Mouse (Mus musculus) midbrain, postnatal 0 days (tissue): Measurements from ENCODE around the gene Gm10647. TPM values are rescaled to one million over a fixed set of nuclear protein-coding genes. Genes with fewer than 3 reads are reported as not detected.
"Not testable (repeated sequence)": the region's sequence is repeated elsewhere in the genome, so short reads cannot be mapped to it uniquely, and the experiment has no call there.

Source experiments
- ATAC-seq: fragments of 200-750 bp; cut with Nextera tagmentation; 2 replicates; pipeline ENCODE4 v1.8.0; 2017; ENCODE audit warnings: moderate number of reproducible peaks, mild to moderate bottlenecking, moderate TSS enrichment, moderate library complexity; ENCODE audit not compliant: low FRiP score
- DNase-seq: peaks from one replicate; pipeline ENCODE4 v3.0.0-alpha.2; 2015; ENCODE audit warnings: low spot score
- H3K27ac ChIP-seq: fragments of 300-500 bp; sonication (generic); 2 replicates; pipeline ENCODE4 v1.5.1; 2014; ENCODE audit warnings: low read depth, mild to moderate bottlenecking, low read length, mixed read lengths
- H3K27me3 ChIP-seq: fragments of 300-500 bp; sonication (generic); 2 replicates; pipeline ENCODE4 v1.6.1; 2014; ENCODE audit warnings: low read length, control low read depth, mixed read lengths; ENCODE audit not compliant: insufficient read depth
- H3K36me3 ChIP-seq: fragments of 300-500 bp; sonication (generic); 2 replicates; pipeline ENCODE4 v1.6.1; 2014; ENCODE audit warnings: low read length, control low read depth, mixed read lengths; ENCODE audit not compliant: insufficient read depth
- H3K4me1 ChIP-seq: fragments of 300-500 bp; sonication (generic); 2 replicates; pipeline ENCODE4 v1.6.1; 2014; ENCODE audit warnings: mild to moderate bottlenecking, control low read depth, antibody characterized with exemption, low read length, mixed read lengths; ENCODE audit not compliant: insufficient read depth
- H3K4me2 ChIP-seq: fragments of 300-500 bp; sonication (generic); 2 replicates; pipeline ENCODE4 v1.6.1; 2014; ENCODE audit warnings: low read depth, mild to moderate bottlenecking, low read length, mixed read lengths; ENCODE audit not compliant: poor library complexity, severe bottlenecking
- H3K4me3 ChIP-seq: fragments of 300-500 bp; sonication (generic); 2 replicates; pipeline ENCODE4 v1.5.1; 2014; ENCODE audit warnings: low read depth, mild to moderate bottlenecking, low read length, moderate library complexity
- H3K9ac ChIP-seq: fragments of 300-500 bp; sonication (generic); replicated peaks from 2 replicates; pipeline ENCODE4 v1.6.1; 2014; ENCODE audit warnings: mild to moderate bottlenecking, low read length, moderate library complexity, mixed read lengths; ENCODE audit not compliant: poor library complexity, severe bottlenecking
- H3K9me3 ChIP-seq: fragments of 300-500 bp; sonication (generic); 2 replicates; pipeline ENCODE4 v1.6.1; 2016; ENCODE audit warnings: low read length, control low read depth
- CTCF ChIP-seq: IDR thresholded peaks from 2 replicates; pipeline ENCODE4 v1.5.1; 2016; ENCODE audit warnings: antibody characterized with exemption, mild to moderate bottlenecking
- WGBS: fragments of 180-500 bp; shearing (Covaris S2); extraction: QIAGEN DNeasy Blood & Tissue Kit; methylation state at CpG from one replicate; pipeline ENCODE4 v1.1.7; 2014; 5-methylcytosine and 5-hydroxymethylcytosine counted together
- polyA plus RNA-seq: library from polyadenylated mRNA; unstranded; fragments of >200 nt; fragmentation: Nextera tagmentation; extraction: Ambion mirVana; gene quantifications from 2 replicates; pipeline ENCODE4 v1.2.1, GENCODE M21; 2015
- total RNA-seq: library from RNA; depleted of rRNA; stranded (reverse); fragments of >200 nt; gene quantifications from 2 replicates; pipeline ENCODE4 v1.2.3, GENCODE M21; 2014

Gene Gm10647
- total and polyA plus RNA-seq, 2 experiments from 2014 or later, result 0.17 to 0.60 TPM

DNA sequence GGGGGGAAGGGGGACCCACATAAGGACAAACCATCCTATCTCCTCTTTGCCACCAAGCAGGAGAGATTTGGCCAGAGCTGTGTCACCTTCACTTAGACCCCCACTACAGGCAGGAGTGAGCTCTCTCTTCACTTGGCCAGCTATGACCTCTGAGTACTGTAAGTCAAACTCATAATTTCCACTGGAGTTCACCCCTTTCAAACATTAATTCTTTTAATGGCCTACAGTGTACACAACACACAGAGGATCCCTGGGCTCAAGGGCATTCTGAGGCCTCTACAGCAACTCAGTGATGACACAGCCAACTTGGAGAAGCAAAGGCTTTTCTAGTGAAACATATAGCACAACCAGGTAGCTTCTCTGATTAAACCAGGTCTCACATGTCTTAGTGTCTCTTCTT is 26.1 kb upstream of the Gm10647 start:
- H3K27me3 ChIP-seq, result no peaks in the 10 kb centered on the region
- ATAC-seq (no peak), DNase-seq (no peak)
- no peaks in the 10 kb centered on the region for H3K36me3 ChIP-seq
- no peak overlapping the region for H3K4me3 ChIP-seq
- no peaks in the 10 kb centered on the region for H3K9me3 ChIP-seq
- no peak overlapping the region for H3K4me2 ChIP-seq
- no peak overlapping the region for H3K9ac ChIP-seq
- no peak overlapping the region for H3K27ac ChIP-seq
- no peaks in the 10 kb centered on the region for H3K4me1 ChIP-seq
- TF ChIP-seq CTCF, result no peak

DNA sequence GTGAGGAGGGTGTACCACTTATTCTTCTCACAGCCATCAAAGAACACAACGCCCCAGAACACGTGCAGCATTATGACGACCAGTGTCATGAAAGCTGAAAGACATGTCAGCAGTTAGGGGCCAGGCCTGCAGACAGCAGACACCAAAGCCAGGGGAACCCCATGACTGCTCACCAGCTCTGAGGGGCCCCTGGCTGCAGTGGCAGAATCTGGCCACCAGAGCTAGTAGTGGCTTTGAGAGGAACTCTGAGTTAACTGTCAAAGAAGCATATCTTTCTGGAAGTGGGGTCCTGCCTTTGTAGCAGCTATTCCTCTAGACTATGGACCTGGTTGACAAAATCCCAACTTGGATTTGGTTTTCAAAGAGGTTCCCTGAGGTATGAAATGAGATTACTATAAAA is 12.3 kb upstream of the Gm10647 start:
- DNase-seq, ATAC-seq, H3K9me3 ChIP-seq, H3K4me3 ChIP-seq, H3K9ac ChIP-seq, H3K4me1 ChIP-seq, H3K27ac ChIP-seq, H3K4me2 ChIP-seq, H3K36me3 ChIP-seq, H3K27me3 ChIP-seq: not testable (repeated sequence)
- TF ChIP-seq CTCF, result peak; percentile 40
- WGBS, result no CpG with 5 or more reads among the region's 3 CpGs

DNA sequence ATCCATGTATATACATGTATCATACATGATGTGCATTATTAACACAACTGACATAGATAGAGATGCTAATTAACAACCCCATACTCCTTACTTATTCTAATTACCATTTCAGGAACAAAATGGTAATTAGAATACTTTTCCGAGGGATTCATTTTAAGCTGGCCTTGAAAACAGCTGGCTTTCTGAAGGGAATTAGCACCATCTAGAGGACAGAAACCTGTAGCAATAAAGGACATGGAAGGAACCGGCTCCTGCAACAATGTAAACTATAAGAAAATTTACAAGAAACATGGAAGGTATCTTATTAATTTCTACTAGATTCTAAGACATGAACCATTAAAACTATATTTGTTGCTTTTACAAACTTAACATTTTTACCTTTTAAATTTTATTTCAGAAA is 9.0 kb upstream of the Gm10647 start:
- WGBS, result 4% methylated on average over 2 of the region's 2 CpGs
- Histone ChIP-seq H3K4me3 (no peak overlapping the region), H3K9ac (no peak overlapping the region), H3K27me3 (no peaks in the 10 kb centered on the region), H3K4me1 (no peaks in the 10 kb centered on the region), H3K36me3 (no peaks in the 10 kb centered on the region), H3K27ac (no peak overlapping the region), H3K9me3 (no peaks in the 10 kb centered on the region), H3K4me2 (no peak overlapping the region)
- peak; percentile 89 for TF ChIP-seq CTCF
- ATAC-seq, result no peak
- peak; percentile 81 for DNase-seq

DNA sequence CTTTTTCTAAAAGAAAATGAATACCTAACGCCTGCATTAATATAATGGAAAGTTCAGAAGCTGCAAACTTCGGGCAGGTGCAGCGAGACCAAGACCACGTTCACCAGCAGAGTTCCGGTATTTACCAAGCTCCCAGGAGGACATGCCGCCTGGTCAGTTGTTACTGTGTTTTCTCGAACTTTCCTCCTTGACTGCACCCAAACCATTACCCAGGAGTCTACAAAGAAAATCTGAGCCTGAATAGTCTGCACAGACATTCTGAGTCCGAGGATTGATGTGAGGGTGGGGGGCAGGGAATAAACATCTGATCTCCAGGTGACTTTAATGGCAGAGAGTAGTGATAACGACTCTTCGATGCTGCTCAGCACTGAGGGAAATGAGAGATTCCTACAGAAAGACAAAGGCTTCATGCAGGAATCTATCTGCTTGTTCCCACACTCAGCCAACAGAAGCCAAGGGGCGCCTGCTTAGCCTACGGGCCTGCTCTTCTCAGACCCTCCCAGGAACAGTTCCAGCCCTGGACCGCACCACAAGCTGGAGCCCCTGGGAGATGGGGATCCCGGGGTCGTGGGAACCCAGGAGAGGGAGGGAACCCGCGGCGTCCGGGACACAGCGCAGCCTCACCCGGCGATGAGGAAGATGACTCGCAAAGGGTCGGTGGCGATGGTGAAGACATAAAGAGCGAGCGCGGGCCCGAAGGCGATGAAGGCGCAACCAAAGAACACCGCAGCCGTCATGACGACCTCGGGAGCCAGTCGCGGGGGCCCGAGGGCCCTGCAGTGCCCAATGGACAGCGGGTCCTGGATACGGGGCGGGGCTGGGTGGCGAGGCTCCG is 2.0 kb upstream of the Gm10647 start:
- Histone ChIP-seq H3K36me3 (no peaks in the 10 kb centered on the region), H3K4me1 (no peaks in the 10 kb centered on the region), H3K9me3 (no peaks in the 10 kb centered on the region), H3K4me2 (peak overlapping the region; percentile 66), H3K4me3 (peak overlapping the region; percentile 83), H3K27me3 (no peaks in the 10 kb centered on the region), H3K9ac (peak overlapping the region; percentile 86), H3K27ac (peak overlapping the region; percentile 85)
- TF ChIP-seq CTCF, result no peak
- ATAC-seq, result peak; percentile 67
- WGBS, result 1% methylated on average over 43 of the region's 43 CpGs
- peak; percentile 65 for DNase-seq

DNA sequence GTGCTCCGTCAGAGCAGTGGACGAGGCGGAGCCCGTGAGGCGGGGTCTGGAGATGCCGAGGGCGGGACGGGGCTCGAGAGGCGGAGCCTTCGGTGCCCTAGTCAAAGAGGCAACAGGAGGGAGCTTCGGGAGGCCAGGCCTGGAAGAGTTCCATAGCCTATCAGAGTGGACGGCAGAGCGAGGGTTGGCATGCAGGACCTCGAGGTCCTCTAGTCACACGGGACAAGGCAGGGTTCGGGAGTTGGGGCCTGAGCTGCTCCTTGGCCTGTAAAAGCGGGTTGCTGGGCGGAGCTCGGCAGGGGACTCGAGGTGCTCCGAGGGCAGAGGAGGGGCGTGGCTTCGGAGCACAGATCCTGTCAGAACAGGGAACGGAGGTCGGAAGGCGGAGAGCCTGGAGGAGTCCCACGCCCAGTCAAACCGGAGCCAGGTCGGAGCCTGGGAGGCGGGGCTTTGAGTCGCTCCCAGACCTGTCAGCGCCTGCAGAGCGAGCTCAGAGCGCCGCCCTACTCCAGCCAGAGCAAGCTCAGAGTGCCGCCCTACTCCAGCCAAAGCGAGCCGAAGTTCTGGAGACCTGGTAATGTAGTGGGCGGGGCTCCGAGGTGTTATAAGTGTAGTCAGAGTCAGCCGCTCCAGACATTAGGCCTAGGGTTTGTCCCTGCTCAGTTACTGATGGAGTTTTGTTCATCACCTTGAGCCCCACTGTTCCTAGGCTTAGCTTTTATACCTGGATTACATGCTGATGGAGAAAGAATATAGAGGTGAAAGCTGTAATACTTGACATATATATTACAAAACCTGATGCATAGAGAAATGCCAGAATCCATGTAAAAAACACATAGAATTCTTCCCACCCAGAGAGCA is 1.1 kb upstream of the Gm10647 start, which contains the start of gene Aph1b:
Gene Aph1b, minus strand, starts transcription at position 27 of the 861 bp plus-strand sequence.
- DNase-seq (peak; percentile 97), ATAC-seq (peak; percentile 96)
- H3K9me3 ChIP-seq, result no peaks in the 10 kb centered on the region
- peak within 1 kb of the TSS; percentile 85 for H3K27ac ChIP-seq
- 1% methylated on average over 41 of the region's 42 CpGs for WGBS
- H3K4me1 ChIP-seq, result no peaks in the 10 kb centered on the region
- H3K27me3 ChIP-seq, result no peaks in the 10 kb centered on the region
- H3K4me2 ChIP-seq, result peak within 1 kb of the TSS; percentile 66
- H3K4me3 ChIP-seq, result peak within 1 kb of the TSS; percentile 83
- TF ChIP-seq CTCF, result no peak; the same call in 1 of the 2 replicates
- no peaks in the 10 kb centered on the region for H3K36me3 ChIP-seq
- H3K9ac ChIP-seq, result peak within 1 kb of the TSS; percentile 86

DNA sequence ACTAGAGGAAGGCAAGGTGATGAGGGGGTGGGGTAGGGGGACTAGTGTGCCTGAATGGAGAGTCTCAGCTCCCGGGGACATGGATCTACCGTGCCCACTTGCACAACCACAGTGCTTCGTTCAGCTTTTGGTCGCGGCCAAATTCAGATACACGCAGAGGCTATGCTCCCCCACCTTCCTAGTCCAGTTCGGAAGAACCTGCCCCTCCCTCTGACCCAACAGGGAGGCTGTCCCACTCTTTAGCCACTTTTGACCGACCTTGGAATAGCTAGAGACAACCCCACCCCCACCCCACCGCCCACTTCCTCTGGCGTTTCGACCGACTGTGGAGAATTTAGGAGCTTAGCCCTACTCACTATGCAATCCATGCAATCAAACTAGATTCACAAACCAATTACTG is 5.1 kb downstream of the Gm10647 start:
- no peak for DNase-seq
- no peak for ATAC-seq
- no peak for TF ChIP-seq CTCF
- Histone ChIP-seq H3K4me1 (no peaks in the 10 kb centered on the region), H3K9me3 (no peaks in the 10 kb centered on the region), H3K27ac (no peak overlapping the region), H3K27me3 (peaks cover 5% of the 10 kb centered on the region; the same call in 1 of the 2 replicates), H3K36me3 (no peaks in the 10 kb centered on the region), H3K4me2 (no peak overlapping the region), H3K4me3 (no peak overlapping the region), H3K9ac (no peak overlapping the region)
- WGBS, result 56% methylated on average over 12 of the region's 12 CpGs

DNA sequence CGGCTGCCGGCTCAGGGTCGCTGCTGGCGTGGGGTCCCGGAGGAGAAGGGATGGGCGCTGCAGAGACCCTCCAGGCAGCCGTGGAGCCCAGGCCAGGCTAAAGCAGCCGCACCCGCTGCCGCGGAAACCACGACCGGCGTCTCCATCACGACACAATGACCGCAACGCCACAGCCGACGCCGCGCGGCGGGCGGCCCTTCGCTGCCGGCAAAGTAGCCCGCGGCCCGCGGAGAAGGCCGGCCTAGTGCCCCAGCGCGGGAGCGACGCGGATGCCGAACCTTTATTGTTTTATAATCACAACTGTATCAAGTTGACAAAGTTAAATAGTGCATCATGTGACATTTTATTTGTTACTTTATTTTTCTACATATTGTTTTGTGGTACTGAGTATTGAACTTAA is 9.1 kb downstream of the Gm10647 start:
- H3K9me3 ChIP-seq, H3K27ac ChIP-seq, H3K27me3 ChIP-seq, H3K36me3 ChIP-seq, DNase-seq, H3K9ac ChIP-seq, ATAC-seq, H3K4me1 ChIP-seq: not testable (repeated sequence)
- Histone ChIP-seq H3K4me2 (peak overlapping the region; percentile 48), H3K4me3 (peak overlapping the region; percentile 31)
- 3% methylated on average over 24 of the region's 37 CpGs for WGBS
